Mouse (Mus musculus) bone marrow macrophage, adult 2 months (primary cell): ENCODE measurements at regions not wholly inside any gene's neighbourhood (a gene's known extent, or its start where the extent isn't known, plus 50 kb on each side); places are given as distances from the start of the nearest gene placed in this dataset.

ENCODE experiments used
- H3K27ac ChIP-seq: 2 replicates; pipeline ENCODE4 v1.5.1; 2012; ENCODE audit warnings: low read depth, low read length; ENCODE audit not compliant: insufficient read depth
- H3K4me1 ChIP-seq: 2 replicates; pipeline ENCODE4 v1.6.1; 2012; ENCODE audit warnings: low read length; ENCODE audit not compliant: control insufficient read depth, insufficient read depth
- H3K4me3 ChIP-seq: 2 replicates; pipeline ENCODE4 v1.5.1; 2012; ENCODE audit warnings: mild to moderate bottlenecking, low read length, moderate library complexity; ENCODE audit not compliant: insufficient read depth
- CTCF ChIP-seq: IDR thresholded peaks from 2 replicates; pipeline ENCODE4 v1.5.1; 2012; ENCODE audit warnings: low read depth, mild to moderate bottlenecking, low read length, moderate library complexity
- POLR2A ChIP-seq: IDR thresholded peaks from 2 replicates; pipeline ENCODE4 v1.6.1; 2012; ENCODE audit warnings: mild to moderate bottlenecking, low read depth, low read length, borderline replicate concordance

GRCm38 (mm10) chr12:70523379-70523778, 70.5 kb downstream of the Tmx1 start:
- Histone ChIP-seq H3K4me3 (no peak overlapping the region), H3K27ac (no peak overlapping the region), H3K4me1 (no peaks in the 10 kb centered on the region)
- TF ChIP-seq POLR2A (no peak), CTCF (no peak)

GRCm38 (mm10) chr12:70524703-70525102, 71.8 kb downstream of the Tmx1 start:
- Histone ChIP-seq H3K27ac (no peak overlapping the region), H3K4me1 (no peaks in the 10 kb centered on the region), H3K4me3 (no peak overlapping the region)
- TF ChIP-seq CTCF: no peak
- no peak for TF ChIP-seq POLR2A

GRCm38 (mm10) chr12:70531661-70532060, 78.8 kb downstream of the Tmx1 start:
- H3K4me3 ChIP-seq: no peak overlapping the region
- TF ChIP-seq POLR2A: no peak
- TF ChIP-seq CTCF: no peak
- H3K4me1 ChIP-seq: no peaks in the 10 kb centered on the region
- H3K27ac ChIP-seq: no peak overlapping the region

- TF ChIP-seq CTCF (no peak), POLR2A (no peak)
- H3K4me3 ChIP-seq: no peak overlapping the region
- no peaks in the 10 kb centered on the region for H3K4me1 ChIP-seq
- H3K27ac ChIP-seq: no peak overlapping the region
Observed at GRCm38 (mm10) chr12:70532225-70532624, 79.3 kb downstream of the Tmx1 start.

- no peak overlapping the region for H3K27ac ChIP-seq
- TF ChIP-seq CTCF: no peak
- no peak for TF ChIP-seq POLR2A
- H3K4me1 ChIP-seq: no peaks in the 10 kb centered on the region
- H3K4me3 ChIP-seq: no peak overlapping the region
Observed at GRCm38 (mm10) chr12:70532843-70533242, 79.9 kb downstream of the Tmx1 start.

- H3K27ac ChIP-seq: no peak overlapping the region
- no peaks in the 10 kb centered on the region for H3K4me1 ChIP-seq
- no peak overlapping the region for H3K4me3 ChIP-seq
- TF ChIP-seq POLR2A (no peak), CTCF (no peak)
Observed at GRCm38 (mm10) chr12:70533375-70533935, 80.6 kb downstream of the Tmx1 start.

GRCm38 (mm10) chr12:70539124-70539523, 86.2 kb downstream of the Tmx1 start:
- H3K4me3 ChIP-seq: no peak overlapping the region
- no peak for TF ChIP-seq CTCF
- TF ChIP-seq POLR2A: no peak
- no peaks in the 10 kb centered on the region for H3K4me1 ChIP-seq
- H3K27ac ChIP-seq: no peak overlapping the region

GRCm38 (mm10) chr12:70539856-70540255, 87.0 kb downstream of the Tmx1 start:
- no peak overlapping the region for H3K4me3 ChIP-seq
- H3K4me1 ChIP-seq: no peaks in the 10 kb centered on the region
- TF ChIP-seq CTCF: no peak
- TF ChIP-seq POLR2A: no peak
- no peak overlapping the region for H3K27ac ChIP-seq

- Histone ChIP-seq H3K4me1 (no peaks in the 10 kb centered on the region), H3K4me3 (no peak overlapping the region), H3K27ac (no peak overlapping the region)
- TF ChIP-seq POLR2A: no peak
- no peak for TF ChIP-seq CTCF
Observed at GRCm38 (mm10) chr12:70541432-70541831, 88.5 kb downstream of the Tmx1 start.

- TF ChIP-seq CTCF (no peak), POLR2A (no peak)
- no peak overlapping the region for H3K4me3 ChIP-seq
- H3K4me1 ChIP-seq: no peaks in the 10 kb centered on the region
- no peak overlapping the region for H3K27ac ChIP-seq
Observed at GRCm38 (mm10) chr12:70543299-70543698, 90.4 kb downstream of the Tmx1 start.

- TF ChIP-seq CTCF: no peak
- TF ChIP-seq POLR2A: no peak
- Histone ChIP-seq H3K4me3 (no peak overlapping the region), H3K4me1 (no peaks in the 10 kb centered on the region), H3K27ac (no peak overlapping the region)
Observed at GRCm38 (mm10) chr12:70544326-70544725, 91.4 kb downstream of the Tmx1 start.
